Mouse (Mus musculus): ENCODE measurements at regions not wholly inside any gene's neighbourhood (a gene's known extent, or its start where the extent isn't known, plus 50 kb on each side); places are given as distances from the start of the nearest gene placed in this dataset.

GRCm38 (mm10) chr13:101862011-101862410 lies 94.0 kb upstream of the Pik3r1 start:
- Histone ChIP-seq H3K27ac (no peak overlapping the region), H3K4me2 (ENCODE audit: low read depth, low read length) (no peak overlapping the region), H3K36me3 (ENCODE audit: insufficient read depth, low read length) (no peaks in the 10 kb centered on the region), H3K4me1 (ENCODE audit: insufficient read depth, low read length) (no peaks in the 10 kb centered on the region), H3K4me3 (ENCODE audit: low read length) (no peak overlapping the region), H3K9me3 (ENCODE audit: low read length) (no peaks in the 10 kb centered on the region), H3K27me3 (ENCODE audit: insufficient read depth, low read length) (no peaks in the 10 kb centered on the region), H3K9ac (replicated peaks; ENCODE audit: low read length) (no peak overlapping the region)
- TF ChIP-seq CTCF (IDR thresholded peaks at IDR 0.05; ENCODE audit: low read depth): no peak
- ATAC-seq (no peak), DNase-seq (ENCODE audit: low spot score) (no peak)
- WGBS: 88% methylated on average over 13 of the region's 13 CpGs

GRCm38 (mm10) chr13:101863015-101863414 lies 95.0 kb upstream of the Pik3r1 start:
- DNase-seq (ENCODE audit: low spot score): no peak
- Histone ChIP-seq H3K36me3 (ENCODE audit: insufficient read depth, low read length) (no peaks in the 10 kb centered on the region), H3K9me3 (ENCODE audit: low read length) (no peaks in the 10 kb centered on the region), H3K27ac (no peak overlapping the region), H3K9ac (replicated peaks; ENCODE audit: low read length) (no peak overlapping the region), H3K27me3 (ENCODE audit: insufficient read depth, low read length) (no peaks in the 10 kb centered on the region), H3K4me3 (ENCODE audit: low read length) (no peak overlapping the region), H3K4me1 (ENCODE audit: insufficient read depth, low read length) (no peaks in the 10 kb centered on the region), H3K4me2 (ENCODE audit: low read depth, low read length) (no peak overlapping the region)
- 90% methylated on average over 7 of the region's 7 CpGs for WGBS
- no peak for ATAC-seq
- TF ChIP-seq CTCF (IDR thresholded peaks at IDR 0.05; ENCODE audit: low read depth): no peak

DNA sequence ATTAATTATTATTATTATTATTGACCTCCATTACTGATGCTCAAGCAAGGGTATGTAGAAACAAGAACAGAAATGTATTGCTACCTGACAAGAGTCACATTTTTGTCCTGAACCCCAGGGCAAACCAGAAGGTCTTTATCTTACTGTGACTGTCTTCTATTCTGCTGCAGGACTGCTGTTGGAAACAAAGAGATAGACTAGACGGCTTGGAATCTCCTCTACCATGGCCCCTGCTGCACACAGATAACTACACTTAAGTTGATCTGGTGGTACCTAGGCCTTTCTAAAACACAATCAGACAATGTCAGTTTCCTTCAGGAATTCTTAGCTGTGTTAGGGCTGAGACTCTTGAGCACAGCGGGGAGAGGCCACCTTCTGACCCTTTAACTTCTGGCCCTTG lies 95.6 kb upstream of the Pik3r1 start:
- Histone ChIP-seq H3K27me3 (ENCODE audit: insufficient read depth, low read length) (no peaks in the 10 kb centered on the region), H3K36me3 (ENCODE audit: insufficient read depth, low read length) (no peaks in the 10 kb centered on the region), H3K27ac (no peak overlapping the region), H3K9ac (replicated peaks; ENCODE audit: low read length) (no peak overlapping the region), H3K4me1 (ENCODE audit: insufficient read depth, low read length) (no peaks in the 10 kb centered on the region), H3K4me3 (ENCODE audit: low read length) (no peak overlapping the region), H3K4me2 (ENCODE audit: low read depth, low read length) (no peak overlapping the region), H3K9me3 (ENCODE audit: low read length) (no peaks in the 10 kb centered on the region)
- DNase-seq (ENCODE audit: low spot score) (no peak), ATAC-seq (no peak)
- 81% methylated on average over 2 of the region's 2 CpGs for WGBS
- no peak for TF ChIP-seq CTCF (IDR thresholded peaks at IDR 0.05; ENCODE audit: low read depth)

- no peak overlapping the region for H3K4me2 ChIP-seq (ENCODE audit: low read depth, low read length)
- no peak overlapping the region for H3K9ac ChIP-seq (replicated peaks; ENCODE audit: low read length)
- ATAC-seq (no peak), DNase-seq (ENCODE audit: low spot score) (no peak)
- no peak overlapping the region for H3K4me3 ChIP-seq (ENCODE audit: low read length)
- TF ChIP-seq CTCF (IDR thresholded peaks at IDR 0.05; ENCODE audit: low read depth): no peak
- no peaks in the 10 kb centered on the region for H3K36me3 ChIP-seq (ENCODE audit: insufficient read depth, low read length)
- H3K9me3 ChIP-seq (ENCODE audit: low read length): no peaks in the 10 kb centered on the region
- no peaks in the 10 kb centered on the region for H3K4me1 ChIP-seq (ENCODE audit: insufficient read depth, low read length)
- no peak overlapping the region for H3K27ac ChIP-seq
- no peaks in the 10 kb centered on the region for H3K27me3 ChIP-seq (ENCODE audit: insufficient read depth, low read length)
- 67% methylated on average over 4 of the region's 4 CpGs for WGBS
Observed at GRCm38 (mm10) chr13:101866843-101867242, 98.8 kb upstream of the Pik3r1 start.

GRCm38 (mm10) chr13:101874761-101875160 lies 106.7 kb upstream of the Pik3r1 start:
- no peak overlapping the region for H3K27ac ChIP-seq
- no peak for TF ChIP-seq CTCF (IDR thresholded peaks at IDR 0.05; ENCODE audit: low read depth)
- H3K27me3 ChIP-seq (ENCODE audit: insufficient read depth, low read length): no peaks in the 10 kb centered on the region
- 90% methylated on average over 4 of the region's 4 CpGs for WGBS
- DNase-seq (ENCODE audit: low spot score) (no peak), ATAC-seq (no peak)
- no peak overlapping the region for H3K9ac ChIP-seq (replicated peaks; ENCODE audit: low read length)
- no peak overlapping the region for H3K4me2 ChIP-seq (ENCODE audit: low read depth, low read length)
- no peaks in the 10 kb centered on the region for H3K4me1 ChIP-seq (ENCODE audit: insufficient read depth, low read length)
- H3K4me3 ChIP-seq (ENCODE audit: low read length): no peak overlapping the region
- no peaks in the 10 kb centered on the region for H3K9me3 ChIP-seq (ENCODE audit: low read length)
- H3K36me3 ChIP-seq (ENCODE audit: insufficient read depth, low read length): no peaks in the 10 kb centered on the region

- Histone ChIP-seq H3K27me3 (ENCODE audit: insufficient read depth, low read length) (no peaks in the 10 kb centered on the region), H3K27ac (no peak overlapping the region), H3K4me3 (ENCODE audit: low read length) (no peak overlapping the region), H3K4me2 (ENCODE audit: low read depth, low read length) (no peak overlapping the region), H3K9me3 (ENCODE audit: low read length) (no peaks in the 10 kb centered on the region), H3K9ac (replicated peaks; ENCODE audit: low read length) (no peak overlapping the region), H3K36me3 (ENCODE audit: insufficient read depth, low read length) (no peaks in the 10 kb centered on the region), H3K4me1 (ENCODE audit: insufficient read depth, low read length) (no peaks in the 10 kb centered on the region)
- 96% methylated on average over 2 of the region's 2 CpGs for WGBS
- DNase-seq (ENCODE audit: low spot score) (no peak), ATAC-seq (no peak)
- TF ChIP-seq CTCF (IDR thresholded peaks at IDR 0.05; ENCODE audit: low read depth): no peak
Observed at GRCm38 (mm10) chr13:101876069-101876468, 108.1 kb upstream of the Pik3r1 start.

DNA sequence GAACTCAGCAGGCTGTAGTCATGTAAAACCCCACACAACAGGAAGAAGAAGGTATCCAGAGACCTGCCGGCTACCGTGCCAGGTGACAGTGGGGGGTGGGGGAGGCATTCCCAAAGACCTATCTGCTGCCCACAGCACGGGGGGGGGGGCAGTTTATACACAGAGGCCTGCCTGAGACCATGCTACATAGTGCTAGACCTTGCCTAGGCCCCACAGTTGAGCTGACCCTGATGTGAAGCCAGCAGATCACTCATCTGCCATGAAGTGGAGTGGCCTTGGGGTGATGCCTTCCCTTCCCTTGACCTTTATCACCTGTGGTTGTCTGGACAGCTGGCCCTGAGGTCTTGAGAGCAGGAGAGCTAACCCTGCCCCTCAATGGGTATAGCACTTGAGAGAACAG lies 108.6 kb upstream of the Pik3r1 start:
- 78% methylated on average over 3 of the region's 3 CpGs for WGBS
- no peaks in the 10 kb centered on the region for H3K27me3 ChIP-seq (ENCODE audit: insufficient read depth, low read length)
- no peak for TF ChIP-seq CTCF (IDR thresholded peaks at IDR 0.05; ENCODE audit: low read depth)

More for the DNA sequence above, 108.6 kb upstream of the Pik3r1 start:
- Histone ChIP-seq H3K4me1 (ENCODE audit: insufficient read depth, low read length) (no peaks in the 10 kb centered on the region), H3K4me3 (ENCODE audit: low read length) (no peak overlapping the region), H3K36me3 (ENCODE audit: insufficient read depth, low read length) (no peaks in the 10 kb centered on the region), H3K4me2 (ENCODE audit: low read depth, low read length) (no peak overlapping the region), H3K9ac (replicated peaks; ENCODE audit: low read length) (no peak overlapping the region), H3K27ac (no peak overlapping the region), H3K9me3 (ENCODE audit: low read length) (no peaks in the 10 kb centered on the region)
- DNase-seq (ENCODE audit: low spot score) (no peak), ATAC-seq (no peak)
